Mouse (Mus musculus) effector memory CD4-positive, alpha-beta T cell, adult 5 months (primary cell): ENCODE data around the gene Elavl3. TPM values are rescaled to one million over a fixed set of nuclear protein-coding genes. Genes with fewer than 3 reads are reported as not detected.

Experiments used
- polyA plus RNA-seq: library from polyadenylated mRNA; unstranded; fragments of 100-300 nt; shearing (Covaris generic); gene quantifications from one replicate; pipeline ENCODE4 v1.2.1, GENCODE M21; 2017

Elavl3 gene
- 0.12 TPM for polyA plus RNA-seq

GRCm38 (mm10) chr9:22051958-22052254 is at the start of gene Elavl3:
Gene Elavl3 (minus strand): TSS chr9:22052023.

GRCm38 (mm10) chr9:22098993-22099696 is 47.3 kb upstream of the Elavl3 start, which contains the start of gene Cnn1:
Gene Cnn1 (plus strand): TSS chr9:22099216.

GRCm38 (mm10) chr9:22085022-22085834 is 33.4 kb upstream of the Elavl3 start, which contains the start of gene Ecsit:
Gene Ecsit (minus strand): TSS chr9:22085438.

GRCm38 (mm10) chr9:22070791-22071573 is 19.2 kb upstream of the Elavl3 start, which contains the start of the genes Gm49318 and Zfp653:
Gene Gm49318 (minus strand): TSS chr9:22071259.
Gene Zfp653 (minus strand): TSS chr9:22071376.

GRCm38 (mm10) chr9:22002194-22003162 is 49.3 kb downstream of the Elavl3 start, which contains the start of the genes Ccdc151 and Prkcsh:
Gene Ccdc151 (minus strand): TSS chr9:22002634.
Gene Prkcsh (plus strand): TSS chr9:22002806.

GRCm38 (mm10) chr9:21989230-21990110 is 62.4 kb downstream of the Elavl3 start, which contains the start of gene Rgl3:
Gene Rgl3 (minus strand): TSS chr9:21989446.

Other genes with a start within 250 kb of the Elavl3 start
- gene Angptl8, start 216.5 kb downstream of the Elavl3 start, polyA plus RNA-seq, result not detected
- gene Dock6, start 199.4 kb downstream of the Elavl3 start, polyA plus RNA-seq, result 9.7 TPM
- 8.0 TPM for gene Rab3d, start 133.8 kb downstream of the Elavl3 start, polyA plus RNA-seq
- gene Ccdc159, start 124.6 kb downstream of the Elavl3 start, polyA plus RNA-seq, result not detected
- gene Tmem205, start 124.5 kb downstream of the Elavl3 start, polyA plus RNA-seq, result 0.90 TPM
- gene Plppr2, start 115.0 kb downstream of the Elavl3 start, polyA plus RNA-seq, result 1.9 TPM
- 4.7 TPM for gene Swsap1, start 96.3 kb downstream of the Elavl3 start, polyA plus RNA-seq
- not detected for gene Epor, start 88.5 kb downstream of the Elavl3 start, polyA plus RNA-seq
- not detected for gene Rgl3, start 62.6 kb downstream of the Elavl3 start, polyA plus RNA-seq
- gene Ccdc151, start 49.4 kb downstream of the Elavl3 start, polyA plus RNA-seq, result not detected
- 60.3 TPM for gene Prkcsh, start 49.2 kb downstream of the Elavl3 start, polyA plus RNA-seq
- not detected for gene Gm49318, start 19.2 kb upstream of the Elavl3 start, polyA plus RNA-seq
- 24.9 TPM for gene Zfp653, start 19.4 kb upstream of the Elavl3 start, polyA plus RNA-seq
- 26.0 TPM for gene Ecsit, start 33.4 kb upstream of the Elavl3 start, polyA plus RNA-seq
- gene Cnn1, start 47.2 kb upstream of the Elavl3 start, polyA plus RNA-seq, result not detected
- 26.1 TPM for gene Elof1, start 65.1 kb upstream of the Elavl3 start, polyA plus RNA-seq
- gene Acp5, start 83.7 kb upstream of the Elavl3 start, polyA plus RNA-seq, result 159 TPM
- 10.1 TPM for gene Pigyl, start 104.8 kb upstream of the Elavl3 start, polyA plus RNA-seq
- not detected for gene Zfp872, start 136.1 kb upstream of the Elavl3 start, polyA plus RNA-seq
- gene Zfp809, start 173.7 kb upstream of the Elavl3 start, polyA plus RNA-seq, result 50.9 TPM
- gene Zfp599, start 207.9 kb upstream of the Elavl3 start, polyA plus RNA-seq, result 1.5 TPM